Mouse (Mus musculus) limb, embryonic 12.5 days (tissue): Measurements from ENCODE around the gene Foxj1. TPM values are rescaled to one million over a fixed set of nuclear protein-coding genes. Genes with fewer than 3 reads are reported as not detected.

Experiments
- ATAC-seq: fragments of 200-750 bp; cut with Nextera tagmentation; 2 replicates; pipeline ENCODE4 v1.8.0; 2017; ENCODE audit warnings: low read depth, moderate TSS enrichment; ENCODE audit not compliant: insufficient number of reproducible peaks, insufficient read depth, low FRiP score, low TSS enrichment
- H3K27ac ChIP-seq: fragments of 300-500 bp; sonication (generic); 2 replicates; pipeline ENCODE4 v1.5.1; 2016; ENCODE audit warnings: mild to moderate bottlenecking, moderate library complexity
- H3K27me3 ChIP-seq: fragments of 300-500 bp; sonication (generic); 2 replicates; pipeline ENCODE4 v1.6.1; 2016; ENCODE audit warnings: mild to moderate bottlenecking, moderate library complexity
- H3K36me3 ChIP-seq: fragments of 300-500 bp; sonication (generic); 2 replicates; pipeline ENCODE4 v1.6.1; 2016; ENCODE audit warnings: mild to moderate bottlenecking, moderate library complexity
- H3K4me1 ChIP-seq: fragments of 300-500 bp; sonication (generic); replicated peaks from 2 replicates; pipeline ENCODE4 v1.6.1; 2016
- H3K4me2 ChIP-seq: fragments of 300-500 bp; sonication (generic); 2 replicates; pipeline ENCODE4 v1.6.1; 2016; ENCODE audit warnings: mild to moderate bottlenecking, moderate library complexity
- H3K4me3 ChIP-seq: fragments of 300-500 bp; sonication (generic); replicated peaks from 2 replicates; pipeline ENCODE4 v1.5.1; 2016; ENCODE audit warnings: mild to moderate bottlenecking
- H3K9ac ChIP-seq: fragments of 300-500 bp; sonication (generic); replicated peaks from 2 replicates; pipeline ENCODE4 v1.6.1; 2016; ENCODE audit warnings: mild to moderate bottlenecking, moderate library complexity
- H3K9me3 ChIP-seq: fragments of 300-500 bp; sonication (generic); 2 replicates; pipeline ENCODE4 v1.6.1; 2016; ENCODE audit warnings: mild to moderate bottlenecking, moderate library complexity
- WGBS: fragments of 180-500 bp; shearing (Covaris S2); methylation state at CpG from one replicate; pipeline ENCODE4 v1.1.7; 2016; 5-methylcytosine and 5-hydroxymethylcytosine counted together
- polyA plus RNA-seq: library from polyadenylated mRNA; unstranded; fragments of >200 nt; fragmentation: Nextera tagmentation; extraction: Ambion mirVana; gene quantifications from 2 replicates; pipeline ENCODE4 v1.2.1, GENCODE M21; 2016

Gene Foxj1
- polyA plus RNA-seq, 1 experiment from 2014 or later, result 0.18 TPM

GRCm38 (mm10) chr11:116326963-116327603 is 8.1 kb downstream of the Foxj1 start:
- peaks cover 33% of the 10 kb centered on the region for H3K4me1 ChIP-seq
- H3K27ac ChIP-seq, result no peak overlapping the region

GRCm38 (mm10) chr11:116318719-116319659 is 16.2 kb downstream of the Foxj1 start:
- peak overlapping the region; percentile 45 for H3K4me3 ChIP-seq
- ATAC-seq, result peak; percentile 75
- H3K9ac ChIP-seq, result peak overlapping the region; percentile 79
- no peaks in the 10 kb centered on the region for H3K9me3 ChIP-seq
- H3K4me1 ChIP-seq, result peaks cover 6% of the 10 kb centered on the region
- H3K27ac ChIP-seq, result no peak overlapping the region
- peak overlapping the region; percentile 95 for H3K4me2 ChIP-seq
- H3K36me3 ChIP-seq, result no peaks in the 10 kb centered on the region
- 2% methylated on average over 41 of the region's 41 CpGs for WGBS
- H3K27me3 ChIP-seq, result peaks cover 5% of the 10 kb centered on the region; the same call in 1 of the 2 replicates

More at GRCm38 (mm10) chr11:116326963-116327603, 8.1 kb downstream of the Foxj1 start:
- Histone ChIP-seq H3K27me3 (peaks cover 2% of the 10 kb centered on the region), H3K4me2 (no peak overlapping the region), H3K9ac (peak overlapping the region; percentile 23; the same call in 1 of the 2 replicates), H3K4me3 (no peak overlapping the region), H3K36me3 (no peaks in the 10 kb centered on the region), H3K9me3 (no peaks in the 10 kb centered on the region)
- ATAC-seq, result no peak
- 61% methylated on average over 7 of the region's 7 CpGs for WGBS

- 52% methylated on average over 8 of the region's 8 CpGs for WGBS
These were observed 22.8 kb downstream of the Foxj1 start for GRCm38 (mm10) chr11:116312359-116312758.

GRCm38 (mm10) chr11:116311169-116311568 is 24.0 kb downstream of the Foxj1 start:
- Histone ChIP-seq H3K9me3 (no peaks in the 10 kb centered on the region), H3K27ac (no peak overlapping the region), H3K27me3 (0 out of 2 replicates have a peak, but pooled peaks cover 3% of the 10 kb centered on the region), H3K9ac (no peak overlapping the region), H3K4me2 (no peak overlapping the region), H3K36me3 (no peaks in the 10 kb centered on the region), H3K4me3 (no peak overlapping the region), H3K4me1 (no peaks in the 10 kb centered on the region)
- no peak for ATAC-seq
- WGBS, result 44% methylated on average over 8 of the region's 8 CpGs

More at GRCm38 (mm10) chr11:116312359-116312758, 22.8 kb downstream of the Foxj1 start:
- Histone ChIP-seq H3K36me3 (no peaks in the 10 kb centered on the region), H3K4me1 (no peaks in the 10 kb centered on the region), H3K9me3 (no peaks in the 10 kb centered on the region), H3K27ac (no peak overlapping the region), H3K4me3 (no peak overlapping the region), H3K9ac (no peak overlapping the region), H3K4me2 (no peak overlapping the region), H3K27me3 (0 out of 2 replicates have a peak, but pooled peaks cover 3% of the 10 kb centered on the region)
- ATAC-seq, result no peak

GRCm38 (mm10) chr11:116309601-116310000 is 25.6 kb downstream of the Foxj1 start:
- Histone ChIP-seq H3K4me2 (no peak overlapping the region), H3K27ac (no peak overlapping the region), H3K9ac (no peak overlapping the region), H3K4me1 (peaks cover 9% of the 10 kb centered on the region), H3K9me3 (no peaks in the 10 kb centered on the region), H3K4me3 (no peak overlapping the region), H3K27me3 (0 out of 2 replicates have a peak, but pooled peaks cover 3% of the 10 kb centered on the region), H3K36me3 (peaks cover 7% of the 10 kb centered on the region)
- ATAC-seq, result no peak
- 77% methylated on average over 3 of the region's 3 CpGs for WGBS

GRCm38 (mm10) chr11:116307762-116308531 is 27.3 kb downstream of the Foxj1 start:
- H3K9me3 ChIP-seq, result no peaks in the 10 kb centered on the region
- H3K9ac ChIP-seq, result no peak overlapping the region
- no peak overlapping the region for H3K4me3 ChIP-seq
- H3K4me1 ChIP-seq, result peaks cover 9% of the 10 kb centered on the region
- H3K4me2 ChIP-seq, result no peak overlapping the region
- peaks cover 23% of the 10 kb centered on the region for H3K36me3 ChIP-seq
- ATAC-seq, result no peak
- 0 out of 2 replicates have a peak, but pooled peaks cover 3% of the 10 kb centered on the region for H3K27me3 ChIP-seq
- H3K27ac ChIP-seq, result no peak overlapping the region
- WGBS, result 86% methylated on average over 12 of the region's 12 CpGs

- WGBS, result 86% methylated on average over 10 of the region's 10 CpGs
- peaks cover 9% of the 10 kb centered on the region for H3K4me1 ChIP-seq
- H3K27ac ChIP-seq, result 0 out of 2 replicates have a peak within 1 kb of the TSS, but pooled peaks have one; percentile 25
- peak; percentile 26; the same call in 1 of the 2 replicates for ATAC-seq
- H3K9ac ChIP-seq, result peak within 1 kb of the TSS; percentile 64
- H3K9me3 ChIP-seq, result no peaks in the 10 kb centered on the region
- 0 out of 2 replicates have a peak, but pooled peaks cover 3% of the 10 kb centered on the region for H3K27me3 ChIP-seq
- peak within 1 kb of the TSS; percentile 59 for H3K4me3 ChIP-seq
- peaks cover 31% of the 10 kb centered on the region for H3K36me3 ChIP-seq
- H3K4me2 ChIP-seq, result peak within 1 kb of the TSS; percentile 85
These were observed 28.0 kb downstream of the Foxj1 start, which contains the start of gene Exoc7 for GRCm38 (mm10) chr11:116307019-116307725. Gene Exoc7 (minus strand): TSS chr11:116307233.

- 2% methylated on average over 51 of the region's 53 CpGs for WGBS
- Histone ChIP-seq H3K27ac (0 out of 2 replicates have a peak overlapping the region, but pooled peaks have one; percentile 25), H3K4me3 (peak overlapping the region; percentile 59), H3K4me1 (peaks cover 9% of the 10 kb centered on the region), H3K9ac (peak overlapping the region; percentile 64), H3K4me2 (peak overlapping the region; percentile 85), H3K9me3 (no peaks in the 10 kb centered on the region), H3K36me3 (peaks cover 39% of the 10 kb centered on the region), H3K27me3 (0 out of 2 replicates have a peak, but pooled peaks cover 3% of the 10 kb centered on the region)
- ATAC-seq, result peak; percentile 91
These were observed 28.8 kb downstream of the Foxj1 start for GRCm38 (mm10) chr11:116306126-116306982.

GRCm38 (mm10) chr11:116305423-116305822 is 29.8 kb downstream of the Foxj1 start:
- WGBS, result 99% methylated on average over 2 of the region's 2 CpGs
- ATAC-seq, result no peak
- no peaks in the 10 kb centered on the region for H3K9me3 ChIP-seq
- no peak overlapping the region for H3K27ac ChIP-seq
- peak overlapping the region; percentile 59 for H3K4me3 ChIP-seq
- H3K27me3 ChIP-seq, result no peaks in the 10 kb centered on the region
- peak overlapping the region; percentile 85 for H3K4me2 ChIP-seq
- H3K9ac ChIP-seq, result no peak overlapping the region
- H3K4me1 ChIP-seq, result peaks cover 9% of the 10 kb centered on the region
- peaks cover 48% of the 10 kb centered on the region for H3K36me3 ChIP-seq
